Mouse (Mus musculus): ENCODE data around the gene Fndc5.

Gene Fndc5

DNA sequence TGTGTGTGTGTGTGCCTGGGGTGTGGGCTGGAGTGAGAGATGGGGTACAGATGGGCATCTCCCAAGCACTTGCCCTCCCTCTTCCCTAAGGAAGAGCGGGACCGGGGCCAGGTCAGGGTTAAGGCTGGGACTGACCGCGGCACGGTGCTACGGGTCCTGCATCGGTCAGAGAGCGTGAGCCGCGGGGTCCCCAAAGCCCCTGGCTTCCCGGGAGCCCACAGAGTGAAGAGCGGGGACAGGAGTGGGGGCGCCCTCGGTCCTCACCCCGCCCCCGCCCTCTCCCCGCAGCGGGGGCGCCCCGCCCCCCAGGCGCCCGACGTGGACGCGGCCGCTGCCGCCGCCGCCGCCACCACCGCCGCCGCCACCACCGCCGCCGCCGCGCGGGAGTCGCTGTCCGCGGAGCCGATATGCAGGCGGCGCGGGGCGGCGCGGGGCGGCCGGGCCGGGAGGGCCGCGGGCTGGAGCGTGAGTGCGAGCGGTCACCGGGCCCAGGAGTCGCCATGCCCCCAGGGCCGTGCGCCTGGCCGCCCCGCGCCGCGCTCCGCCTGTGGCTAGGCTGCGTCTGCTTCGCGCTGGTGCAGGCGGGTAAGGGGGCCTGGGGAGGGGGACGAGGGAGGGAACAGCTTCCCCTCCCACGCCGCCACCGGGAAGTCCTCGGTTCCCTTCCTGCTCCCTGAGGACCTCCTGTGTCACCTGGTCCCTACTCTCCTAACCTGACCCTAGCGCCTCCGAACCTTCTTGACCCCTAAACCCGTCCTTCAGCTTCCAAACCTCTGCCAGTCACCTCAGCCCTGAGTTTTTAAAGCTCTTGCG is at the start of gene Fndc5:
Gene Fndc5, plus strand, starts transcription at position 421 of the 813 bp plus-strand sequence.
- DNase-seq (ENCODE audit: low read depth, low spot score): no peak

DNA sequence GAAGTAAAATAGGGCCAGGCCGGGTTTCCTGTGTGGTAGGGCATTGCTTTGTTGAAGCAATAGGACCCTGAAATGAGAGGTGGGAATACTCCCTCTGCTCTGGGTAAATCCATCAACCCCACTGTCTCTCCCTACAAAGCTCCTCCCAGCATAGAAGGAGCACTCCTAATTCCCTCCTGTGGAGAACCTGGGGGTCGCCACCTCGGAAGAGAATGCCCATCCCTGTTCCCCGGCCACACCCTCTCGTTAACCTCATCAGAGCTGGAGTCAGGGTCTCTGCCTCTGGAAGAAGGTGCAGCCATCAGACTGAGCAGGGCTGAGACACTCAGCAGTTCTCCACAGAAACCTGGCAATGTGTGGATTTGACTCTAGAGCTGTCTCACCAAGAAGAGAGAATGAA is 48.9 kb upstream of the Fndc5 start:
- DNase-seq (ENCODE audit: low read depth, low spot score): no peak

DNA sequence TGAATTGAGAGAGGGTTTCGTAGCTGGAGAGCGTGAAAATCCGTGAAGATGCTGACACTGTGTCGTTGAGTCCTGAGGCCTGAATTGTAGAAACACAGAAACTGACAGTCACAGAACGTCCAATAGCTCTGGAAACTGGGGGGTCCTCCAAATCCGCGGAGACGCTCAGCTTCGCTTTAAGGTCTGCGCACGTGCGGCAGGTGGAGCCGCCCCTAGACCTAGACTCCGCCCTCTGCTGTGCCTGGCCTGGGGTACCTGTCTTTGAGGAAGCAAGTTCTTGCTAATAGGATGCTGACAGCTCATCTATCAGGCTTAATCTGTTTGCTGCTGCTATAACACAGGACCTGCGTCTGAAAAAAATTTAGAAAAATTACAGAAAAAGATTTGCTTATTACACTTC is 41.5 kb upstream of the Fndc5 start:
- no peak for DNase-seq (ENCODE audit: low read depth, low spot score)

DNA sequence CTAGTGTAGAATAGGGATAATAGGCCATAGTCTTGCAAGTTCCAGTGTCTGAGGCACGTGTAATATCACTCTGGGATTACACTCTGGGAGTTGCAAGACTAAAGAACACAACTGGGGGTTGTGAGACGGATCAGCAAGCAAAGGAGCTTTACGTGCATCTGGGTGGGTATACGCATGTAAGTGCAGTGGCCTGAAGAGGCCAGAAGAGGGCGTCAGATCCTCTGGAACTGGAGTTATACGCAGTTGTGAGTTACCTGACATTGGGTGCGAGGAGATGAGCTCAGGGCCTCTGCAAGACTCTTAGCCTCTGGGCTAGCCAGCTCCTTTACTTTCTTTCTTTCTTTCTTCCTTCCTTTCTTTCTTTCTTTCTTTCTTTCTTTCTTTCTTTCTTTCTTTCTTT is 39.8 kb upstream of the Fndc5 start:
- no peak for DNase-seq (ENCODE audit: low read depth, low spot score)

DNA sequence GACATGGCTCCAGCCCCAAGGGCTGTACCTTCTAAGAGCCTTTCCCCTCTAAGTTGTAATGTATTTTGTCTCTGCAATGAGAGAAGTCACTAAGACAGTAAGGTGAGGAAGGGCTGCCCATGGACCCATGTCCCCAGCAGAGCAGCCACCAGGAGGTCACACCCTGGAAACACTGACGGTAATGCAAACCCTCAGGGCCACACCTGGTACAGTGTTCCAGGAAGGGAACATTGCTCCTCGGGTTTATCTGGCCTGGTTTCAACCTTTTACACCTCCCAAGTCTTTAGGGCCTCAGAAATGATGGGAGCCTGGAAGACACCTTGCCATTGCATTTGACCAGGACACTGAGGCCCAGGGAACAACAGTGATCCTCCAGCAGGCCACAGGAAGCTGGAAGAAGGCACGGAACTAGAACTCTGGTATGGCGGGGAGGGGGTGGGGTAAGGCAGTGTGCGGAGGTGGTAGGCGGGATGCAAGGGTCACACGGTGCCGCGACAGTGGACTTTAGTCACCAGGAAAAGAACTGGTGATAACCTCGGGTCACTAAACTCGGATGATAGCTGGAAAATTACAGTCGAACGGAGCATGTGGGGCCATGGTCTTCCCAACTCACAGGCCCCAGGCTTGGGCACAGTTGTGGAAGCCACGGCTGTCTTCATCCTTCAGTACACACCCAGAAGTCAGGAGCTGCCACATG is 34.5 kb upstream of the Fndc5 start:
- DNase-seq (ENCODE audit: low read depth, low spot score): no peak

DNA sequence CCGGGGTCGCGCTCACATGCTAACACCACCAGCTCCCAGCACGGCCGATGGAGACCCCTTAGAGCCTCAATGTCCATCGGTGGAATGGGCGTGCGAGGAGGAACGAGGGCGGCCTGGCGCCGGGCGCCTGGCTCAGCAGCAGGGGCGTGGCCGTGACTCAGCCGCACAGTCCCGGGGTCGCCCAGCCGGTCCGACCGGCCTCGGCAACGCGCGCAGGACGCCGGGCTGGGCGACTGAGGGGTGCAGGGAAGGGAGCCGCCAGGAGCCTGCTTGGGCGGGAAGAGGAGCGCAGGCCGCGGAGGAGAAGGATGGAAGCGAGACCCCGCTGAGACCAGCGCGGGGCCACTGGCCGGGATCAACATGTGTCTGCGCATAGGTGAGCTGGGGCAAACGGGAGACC is 31.4 kb upstream of the Fndc5 start, which contains the start of gene Tmem54:
Gene Tmem54, plus strand, starts transcription at position 193 of the 400 bp plus-strand sequence.
- DNase-seq (ENCODE audit: low read depth, low spot score): no peak

DNA sequence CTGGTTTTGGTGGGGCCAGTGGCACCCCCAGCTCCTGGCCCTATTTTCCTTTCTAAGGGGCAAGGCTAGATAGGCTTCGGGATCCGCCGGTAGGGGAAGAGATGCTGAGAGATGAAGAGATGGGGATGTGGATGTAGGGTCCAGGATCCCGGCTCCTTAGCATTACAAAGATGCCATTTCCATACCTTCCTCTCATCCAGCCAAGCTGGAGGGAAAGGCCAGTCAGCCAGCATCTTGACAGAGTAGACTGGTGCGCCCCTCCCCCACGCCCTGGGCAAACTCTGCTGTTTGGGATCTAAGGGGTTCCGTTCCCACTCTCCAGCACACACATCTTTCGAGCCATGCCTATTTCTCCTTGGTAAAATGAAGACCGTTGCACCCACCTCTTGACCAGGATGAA is 30.7 kb upstream of the Fndc5 start:
- DNase-seq (ENCODE audit: low read depth, low spot score): no peak

DNA sequence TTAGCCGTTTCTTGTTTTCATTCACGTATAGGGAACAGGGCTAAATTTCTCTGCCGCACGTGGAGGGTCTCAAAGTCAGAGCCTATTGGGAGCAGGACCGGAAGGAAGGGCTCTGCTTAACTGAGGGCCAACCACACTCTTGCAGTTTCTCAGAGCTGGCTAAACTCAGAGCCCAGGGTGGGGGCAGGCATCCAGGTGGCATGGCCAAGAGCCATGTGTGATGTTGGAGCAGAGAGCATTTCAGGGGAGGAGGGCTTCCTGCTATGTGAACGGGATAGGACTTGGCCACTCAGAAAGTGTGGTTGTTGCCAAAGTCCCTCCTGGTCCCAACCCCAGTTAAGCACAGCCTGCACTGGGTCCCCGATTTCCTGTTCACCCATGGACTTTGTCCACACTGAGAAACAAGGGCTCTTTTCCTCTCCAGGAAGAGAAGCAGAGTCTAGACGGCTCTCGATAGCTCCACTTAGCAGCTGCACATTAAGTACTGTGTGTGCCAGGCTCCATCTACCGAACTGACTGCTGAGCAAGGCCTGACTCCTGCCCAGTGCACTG is 29.4 kb upstream of the Fndc5 start:
- no peak for DNase-seq (ENCODE audit: low read depth, low spot score)

DNA sequence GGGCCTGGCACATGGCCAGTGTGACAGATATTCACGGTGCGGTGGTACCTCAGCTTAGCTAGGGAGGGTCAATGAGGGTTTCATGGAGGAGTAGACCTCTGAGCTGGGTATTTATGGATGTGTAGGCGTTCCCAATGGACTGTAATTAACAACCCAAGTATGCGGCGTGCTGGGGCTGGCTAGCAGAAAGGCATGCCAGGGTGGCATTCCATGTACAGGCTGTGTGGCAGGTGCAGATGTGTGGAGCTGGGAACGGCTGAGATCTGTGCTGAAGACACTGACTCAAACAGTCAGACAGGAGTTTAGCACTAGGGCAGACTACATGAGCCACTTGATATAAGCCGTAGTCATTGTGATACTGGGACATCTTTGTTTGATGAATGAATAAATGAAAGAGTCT is 28.2 kb upstream of the Fndc5 start:
- no peak for DNase-seq (ENCODE audit: low read depth, low spot score)

DNA sequence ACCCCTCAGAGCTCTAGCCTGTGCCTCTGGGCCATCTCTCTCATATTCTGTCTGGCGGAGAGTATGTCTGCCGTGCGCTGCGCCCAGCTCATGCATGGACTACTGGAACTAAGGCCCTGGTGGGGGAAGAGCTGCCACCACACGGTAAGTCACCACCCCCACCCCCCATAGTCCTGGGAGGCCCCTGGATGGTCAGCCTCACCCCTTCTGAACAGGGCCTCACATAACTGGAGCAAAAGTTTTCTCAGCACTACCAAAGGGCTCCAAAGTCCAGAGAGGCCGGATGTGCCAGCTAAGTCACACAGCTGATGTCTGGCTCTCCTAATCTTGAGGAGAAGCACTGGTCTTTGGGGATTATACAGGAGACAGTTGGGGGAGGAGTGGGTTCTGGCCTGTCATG is 26.0 kb upstream of the Fndc5 start:
- DNase-seq (ENCODE audit: low read depth, low spot score): no peak

DNA sequence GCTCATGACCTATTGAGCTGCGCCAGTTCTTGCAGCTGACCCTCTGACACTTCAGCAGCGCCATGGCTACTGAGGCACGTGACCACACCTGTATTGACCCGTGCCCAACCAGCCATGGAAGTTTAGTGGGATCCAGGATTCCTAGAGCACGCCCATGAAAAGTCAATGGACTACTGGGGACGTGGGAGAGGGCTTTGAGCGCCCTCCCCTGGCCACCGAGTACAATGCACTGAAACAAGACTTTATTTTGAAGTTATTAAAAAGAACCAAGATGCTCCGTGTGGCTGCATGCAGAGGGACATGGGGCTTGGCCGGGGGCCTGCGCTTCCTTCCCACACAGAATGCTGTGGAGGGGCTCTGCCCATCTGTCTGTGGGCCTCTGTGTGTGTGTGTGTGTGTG is 25.4 kb upstream of the Fndc5 start:
- no peak for DNase-seq (ENCODE audit: low read depth, low spot score)

DNA sequence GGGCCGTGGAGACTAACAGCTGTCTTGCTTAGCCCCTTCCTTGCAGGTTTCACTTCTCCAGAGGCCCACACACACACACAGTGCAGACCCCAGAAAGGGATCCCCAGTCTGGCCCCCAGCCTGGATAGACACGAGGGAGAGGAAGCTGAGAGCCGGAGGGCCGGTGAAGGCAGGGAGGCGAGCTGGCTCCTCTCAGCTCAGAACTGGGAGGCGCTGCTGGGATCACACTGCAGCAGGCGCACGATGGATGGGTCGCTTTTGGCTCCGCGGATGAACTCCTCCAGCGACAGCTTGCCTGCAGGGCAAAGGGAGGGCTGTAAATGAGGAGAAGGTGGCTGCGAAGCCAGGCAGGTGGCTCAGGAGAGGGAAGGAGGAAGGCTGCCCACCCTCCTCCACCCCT is 24.6 kb upstream of the Fndc5 start:
- no peak for DNase-seq (ENCODE audit: low read depth, low spot score)

DNA sequence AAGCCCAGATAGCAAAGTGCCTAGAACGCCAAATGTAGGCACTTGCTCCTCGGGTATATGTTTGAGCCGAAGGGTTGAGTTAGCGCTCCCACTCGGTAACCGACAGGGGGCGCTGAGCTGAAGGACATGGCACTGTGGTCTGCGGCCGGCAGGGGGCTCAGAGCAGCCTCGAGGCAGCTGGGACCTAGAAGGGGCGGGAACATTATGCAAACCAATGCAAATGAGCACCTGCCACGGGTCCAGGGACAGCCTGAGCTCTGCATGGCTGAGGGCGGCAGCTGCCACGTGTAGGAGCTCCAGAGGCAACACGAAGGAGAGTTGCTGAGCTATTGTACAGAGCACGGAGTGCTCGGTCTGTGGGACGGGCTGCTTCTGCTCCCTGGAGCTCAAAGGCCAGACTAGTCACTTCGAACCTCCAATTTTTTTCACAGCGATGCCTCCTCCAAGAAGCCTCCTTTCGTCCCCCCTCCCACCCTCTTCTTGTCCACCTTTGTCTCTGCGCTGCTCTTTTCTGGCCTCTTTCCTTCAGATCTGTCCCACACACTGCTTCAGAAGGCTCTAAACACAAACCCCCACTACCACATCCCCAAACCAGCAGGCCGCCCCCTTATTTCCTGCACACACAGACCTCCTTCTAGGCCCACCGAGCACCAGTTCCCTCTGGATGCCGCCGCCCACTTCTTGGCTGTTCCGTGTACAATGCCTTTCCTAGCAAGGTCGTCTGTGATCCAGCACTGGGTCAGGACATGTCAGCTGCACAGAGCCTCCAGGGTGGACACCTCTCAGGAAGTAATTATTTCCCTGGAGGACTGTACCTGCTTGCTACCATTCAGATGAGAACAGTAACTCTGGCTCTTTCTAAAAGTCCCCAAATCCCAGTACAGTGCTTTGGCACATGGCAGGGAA is 23.5 kb upstream of the Fndc5 start:
- DNase-seq (ENCODE audit: low read depth, low spot score): peak; percentile 89

DNA sequence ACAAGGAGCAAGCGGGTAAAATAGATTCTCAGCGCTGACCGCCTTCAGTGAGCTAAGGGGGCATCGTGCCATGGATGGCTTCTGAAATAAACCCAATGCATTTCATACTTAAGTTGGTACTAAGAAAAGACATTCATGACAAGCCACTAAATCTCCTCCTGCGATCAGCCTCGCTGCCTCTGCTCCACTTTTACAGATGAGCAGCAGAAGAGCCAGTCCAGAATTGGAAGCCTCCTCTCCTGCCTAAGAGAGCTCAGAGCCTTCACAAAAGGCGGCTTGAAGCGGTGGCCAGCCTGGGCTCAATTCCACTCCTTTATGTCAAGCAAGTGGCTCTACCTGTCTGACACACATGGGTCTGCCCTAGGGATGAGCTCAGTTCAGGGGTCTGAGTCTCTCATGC is 20.1 kb upstream of the Fndc5 start:
- DNase-seq (ENCODE audit: low read depth, low spot score): no peak

DNA sequence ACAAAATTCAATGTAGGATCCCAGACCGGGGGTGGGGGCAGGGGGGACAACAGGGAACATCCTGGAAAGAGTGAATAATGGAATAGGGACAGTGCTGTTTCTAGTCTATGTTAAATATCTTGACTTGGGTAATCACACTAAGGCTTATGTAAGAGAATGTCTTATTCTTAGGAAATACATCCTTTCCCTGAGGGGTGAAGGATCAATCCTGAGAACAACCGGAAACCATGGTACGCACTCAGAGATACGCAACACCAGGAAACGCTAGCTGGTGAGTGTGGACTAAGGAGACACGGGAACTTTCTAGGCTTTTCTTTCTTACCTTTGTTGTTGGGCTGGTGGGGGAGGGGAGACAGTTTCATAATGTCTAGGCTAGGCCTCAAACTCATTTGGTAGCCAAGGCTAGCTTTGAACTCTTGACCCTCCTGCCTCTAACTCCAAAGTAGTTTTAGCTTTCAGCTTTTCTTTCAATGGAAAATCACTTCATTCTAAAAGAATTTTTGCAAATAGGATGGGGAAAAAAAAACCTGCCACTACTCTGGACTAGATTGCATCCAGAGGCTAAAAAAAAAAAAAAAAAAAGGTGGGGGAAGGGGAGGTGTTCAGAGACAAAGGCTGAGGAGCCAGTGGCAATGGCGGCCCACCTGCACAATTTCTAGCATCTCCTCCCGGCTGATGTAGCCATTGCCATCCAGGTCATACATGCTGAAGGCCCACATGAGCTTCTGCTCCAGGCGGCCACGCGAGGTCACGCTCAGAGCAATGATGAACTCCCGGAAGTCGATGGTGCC is 18.9 kb upstream of the Fndc5 start:
- no peak for DNase-seq (ENCODE audit: low read depth, low spot score)

DNA sequence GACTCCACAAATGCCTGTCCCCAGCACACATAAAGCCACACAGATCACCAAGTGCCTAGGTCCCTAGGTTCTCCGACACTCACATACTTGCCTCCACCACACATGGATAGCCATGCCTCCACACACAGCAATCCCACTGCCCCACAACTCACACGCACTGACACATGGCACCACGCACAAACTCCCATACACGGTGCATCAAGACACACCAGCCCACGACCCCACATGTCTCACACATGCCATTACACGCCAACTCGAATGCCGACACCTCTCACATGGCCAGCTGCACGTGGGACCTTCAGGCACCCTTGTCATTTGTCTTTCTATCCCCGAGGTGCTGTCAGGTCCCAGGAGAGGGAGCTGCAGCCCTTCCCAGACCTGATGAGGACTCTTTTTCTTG is 17.1 kb upstream of the Fndc5 start:
- no peak for DNase-seq (ENCODE audit: low read depth, low spot score)

DNA sequence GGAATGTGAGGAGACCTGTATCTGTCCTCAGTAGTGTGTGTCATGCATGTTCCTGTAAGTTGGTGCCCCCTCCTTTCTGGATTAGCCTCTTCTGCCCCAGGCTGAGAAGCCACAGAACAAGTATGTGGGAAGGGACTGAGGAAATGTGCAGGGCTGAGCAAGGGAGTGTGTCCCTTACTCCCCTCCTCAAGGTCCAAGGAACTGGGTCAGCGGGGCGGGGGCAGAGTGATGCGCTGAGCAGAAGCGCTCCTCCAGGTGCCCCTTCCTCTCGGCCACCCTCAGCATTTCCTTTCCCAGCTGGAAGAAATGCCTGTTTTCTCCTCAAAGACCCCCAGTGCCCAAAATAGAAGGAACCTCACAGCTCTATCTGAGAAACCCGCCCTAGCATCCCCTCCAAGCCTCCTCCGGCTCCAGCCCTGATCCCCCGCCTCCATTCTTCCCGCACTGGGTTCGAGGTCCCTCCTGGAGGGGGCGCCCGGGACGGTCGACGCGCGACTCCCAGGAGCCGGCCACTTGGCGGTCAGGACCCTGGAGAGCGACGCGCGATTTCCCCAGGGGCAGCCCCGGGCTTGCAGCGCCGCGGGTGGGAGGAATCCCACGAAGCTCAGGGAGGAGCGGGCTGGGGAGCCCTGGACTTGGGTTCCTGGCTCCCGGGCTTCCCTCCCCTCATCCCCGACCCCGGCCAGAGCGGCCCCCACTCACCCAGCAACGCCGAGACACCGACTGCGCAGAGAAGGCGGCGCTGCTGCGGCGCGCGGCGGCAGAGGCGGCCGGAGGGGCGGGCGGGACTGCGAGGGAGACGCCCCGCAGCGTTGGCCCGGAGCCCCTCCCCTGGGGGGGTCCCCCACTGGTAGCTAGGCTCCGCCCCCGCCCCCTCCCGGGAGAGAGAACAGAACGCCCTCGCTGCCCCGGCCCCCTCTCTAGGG is 16.0 kb upstream of the Fndc5 start:
- DNase-seq (ENCODE audit: low read depth, low spot score): peak; percentile 55

DNA sequence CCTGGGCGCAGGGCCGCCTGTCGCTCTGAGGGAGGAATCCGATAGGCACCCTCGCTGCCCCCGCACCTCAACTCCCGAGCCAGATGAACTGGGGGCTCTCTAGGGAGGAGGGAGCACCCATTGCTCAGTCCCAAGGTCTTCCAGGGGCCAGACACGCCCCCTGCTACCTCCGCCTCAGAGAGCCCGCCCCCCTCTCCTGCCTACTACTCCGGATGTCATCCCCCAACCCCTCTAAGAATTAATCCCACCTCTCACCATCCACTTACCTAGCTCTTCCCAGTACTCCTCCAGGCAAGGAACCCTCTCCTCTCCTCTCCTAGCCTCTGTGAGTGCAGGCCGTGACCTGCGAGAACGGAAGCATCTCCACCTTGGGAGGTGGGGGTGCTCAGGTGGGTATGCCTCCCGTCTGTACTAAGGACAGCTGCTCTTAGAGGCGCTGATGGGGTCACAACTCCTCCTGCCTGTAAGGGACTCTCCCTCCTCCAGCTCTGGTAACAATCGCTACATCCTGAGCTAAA is 15.2 kb upstream of the Fndc5 start, which contains the start of gene Hpca:
Gene Hpca, minus strand, starts transcription at position 468 of the 518 bp plus-strand sequence.
- DNase-seq (ENCODE audit: low read depth, low spot score): no peak

DNA sequence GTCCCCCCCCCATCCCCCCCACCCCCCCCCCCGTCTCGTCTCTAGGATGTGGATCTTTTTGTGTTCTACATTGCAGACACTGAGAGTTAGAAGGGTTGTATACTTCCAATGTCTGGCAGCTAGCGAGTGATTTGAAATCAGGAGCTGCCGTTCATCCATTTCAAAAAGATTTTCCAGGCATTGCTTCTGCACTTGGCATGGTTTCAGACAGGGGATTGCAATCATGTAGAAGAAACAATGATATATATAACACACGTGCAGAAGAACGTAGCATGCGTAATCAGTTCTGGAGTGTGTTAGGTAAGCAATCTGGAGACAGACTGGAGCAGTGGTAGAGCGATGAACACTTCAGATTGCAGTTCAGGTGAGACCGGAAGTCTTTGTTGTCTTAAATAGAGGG is 14.7 kb upstream of the Fndc5 start:
- DNase-seq (ENCODE audit: low read depth, low spot score): no peak

DNA sequence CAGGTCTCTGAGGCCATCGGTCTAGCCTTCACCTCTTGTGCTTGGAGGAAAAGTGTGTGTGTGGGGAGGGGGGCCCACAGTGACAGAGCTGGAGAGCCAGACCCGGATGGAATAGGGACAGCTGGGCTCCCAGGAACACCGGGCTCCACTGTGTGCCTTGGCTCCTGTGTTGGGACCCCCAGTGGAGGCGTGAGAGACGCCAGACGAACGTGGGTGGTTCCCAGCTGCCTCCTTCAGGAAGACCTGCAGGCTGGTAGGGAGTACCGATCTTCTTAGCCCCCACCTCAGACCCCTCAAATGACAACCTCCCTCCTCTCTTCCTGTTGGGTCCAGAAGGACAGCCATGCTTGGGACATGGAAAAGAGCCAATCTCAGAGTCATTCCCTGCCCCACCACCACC is 14.1 kb upstream of the Fndc5 start:
- no peak for DNase-seq (ENCODE audit: low read depth, low spot score)
